Mouse (Mus musculus) neural tube, embryonic 11.5 days (tissue): ENCODE data around the gene Pltp. TPM values are rescaled to one million over a fixed set of nuclear protein-coding genes. Genes with fewer than 3 reads are reported as not detected.
"Not testable (repeated sequence)": the region's sequence is repeated elsewhere in the genome, so short reads cannot be mapped to it uniquely, and the experiment has no call there.

ENCODE experiments used
- ATAC-seq: fragments of 200-750 bp; cut with Nextera tagmentation; 2 replicates; pipeline ENCODE4 v1.8.0; 2017; ENCODE audit warnings: moderate number of reproducible peaks, mild to moderate bottlenecking, moderate TSS enrichment, moderate library complexity; ENCODE audit not compliant: insufficient read depth, low FRiP score, low TSS enrichment
- DNase-seq: peaks from one replicate; pipeline ENCODE4 v3.0.0-alpha.2; 2015; ENCODE audit warnings: low spot score
- H3K27ac ChIP-seq: fragments of 300-500 bp; sonication (generic); 2 replicates; pipeline ENCODE4 v1.5.1; 2014; ENCODE audit warnings: low read depth, mild to moderate bottlenecking, low read length
- H3K27me3 ChIP-seq: fragments of 300-500 bp; sonication (generic); 2 replicates; pipeline ENCODE4 v1.6.1; 2014; ENCODE audit warnings: mild to moderate bottlenecking, low read length, mixed read lengths; ENCODE audit not compliant: control insufficient read depth, insufficient read depth
- H3K36me3 ChIP-seq: fragments of 300-500 bp; sonication (generic); 2 replicates; pipeline ENCODE4 v1.6.1; 2014; ENCODE audit warnings: mild to moderate bottlenecking, low read length, moderate library complexity, mixed read lengths; ENCODE audit not compliant: control insufficient read depth, insufficient read depth
- H3K4me1 ChIP-seq: fragments of 300-500 bp; sonication (generic); 2 replicates; pipeline ENCODE4 v1.6.1; 2014; ENCODE audit warnings: low read length, mixed read lengths; ENCODE audit not compliant: control insufficient read depth, insufficient read depth
- H3K4me2 ChIP-seq: fragments of 300-500 bp; sonication (generic); 2 replicates; pipeline ENCODE4 v1.6.1; 2014; ENCODE audit warnings: low read depth, mild to moderate bottlenecking, moderate library complexity
- H3K4me3 ChIP-seq: fragments of 300-500 bp; sonication (generic); 2 replicates; pipeline ENCODE4 v1.5.1; 2014; ENCODE audit warnings: low read depth, low read length
- H3K9ac ChIP-seq: fragments of 300-500 bp; sonication (generic); 2 replicates; pipeline ENCODE4 v1.6.1; 2014; ENCODE audit warnings: mild to moderate bottlenecking, low read length
- H3K9me3 ChIP-seq: fragments of 300-500 bp; sonication (generic); 2 replicates; pipeline ENCODE4 v1.6.1; 2016; ENCODE audit warnings: low read length; ENCODE audit not compliant: control insufficient read depth
- WGBS: fragments of 180-500 bp; shearing (Covaris S2); extraction: QIAGEN DNeasy Blood & Tissue Kit; methylation state at CpG from one replicate; pipeline ENCODE4 v1.1.7; 2014; 5-methylcytosine and 5-hydroxymethylcytosine counted together
- polyA plus RNA-seq: library from polyadenylated mRNA; unstranded; fragments of >200 nt; fragmentation: Nextera tagmentation; extraction: Ambion mirVana; gene quantifications from 2 replicates; pipeline ENCODE4 v1.2.1, GENCODE M21; 2014

Pltp gene
- polyA plus RNA-seq, 1 experiment from 2014 or later = 58.4 TPM

DNA sequence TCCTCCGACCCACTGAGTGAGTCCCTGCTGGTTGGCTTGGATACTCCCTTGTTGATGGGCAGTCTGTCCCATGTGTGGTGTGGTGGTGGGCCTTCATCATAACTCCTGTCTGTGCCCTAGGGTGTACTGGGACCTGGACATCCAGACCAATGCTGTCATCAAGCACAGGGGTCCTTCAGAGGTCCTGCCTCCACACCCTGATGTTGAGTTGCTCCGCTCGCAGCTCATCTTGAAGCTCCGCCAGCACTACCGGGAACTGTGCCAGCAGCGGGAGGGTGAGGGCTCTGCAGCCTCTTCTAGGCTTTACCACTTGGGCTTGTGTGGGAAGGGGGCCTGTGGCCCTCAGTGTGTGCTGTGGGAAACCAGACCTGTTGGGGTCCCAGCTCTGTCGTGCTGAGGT, 28.3 kb upstream of the Pltp start:
- Histone ChIP-seq H3K9ac (no peak overlapping the region), H3K36me3 (peaks cover 31% of the 10 kb centered on the region), H3K27ac (no peak overlapping the region), H3K9me3 (no peaks in the 10 kb centered on the region), H3K4me3 (no peak overlapping the region), H3K4me1 (peaks cover under 1% of the 10 kb centered on the region; the same call in 1 of the 2 replicates), H3K27me3 (no peaks in the 10 kb centered on the region), H3K4me2 (no peak overlapping the region)
- ATAC-seq (no peak), DNase-seq (no peak)
- WGBS = 93% methylated on average over 7 of the region's 7 CpGs

DNA sequence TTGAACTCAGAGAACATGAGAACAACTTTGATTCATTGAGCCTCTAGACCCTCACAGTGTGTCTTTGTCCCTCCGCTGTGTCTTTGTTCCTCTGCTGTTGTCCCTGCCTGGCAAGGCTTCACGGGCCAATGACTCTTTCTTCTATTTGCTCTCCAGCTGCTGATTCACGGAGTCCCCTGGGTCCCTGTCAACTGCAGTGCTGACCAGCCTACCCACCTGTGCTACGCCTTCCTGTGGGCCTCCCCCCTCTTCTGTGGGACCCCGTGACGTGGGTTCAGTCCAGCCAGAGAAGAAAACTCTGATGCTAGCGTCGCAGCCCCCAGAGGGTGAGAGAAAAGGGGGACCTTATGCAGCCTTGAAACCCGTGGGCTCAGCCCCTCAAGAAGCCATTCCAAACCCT, 25.1 kb upstream of the Pltp start:
- Histone ChIP-seq H3K27ac (0 out of 2 replicates have a peak overlapping the region, but pooled peaks have one; percentile 72), H3K9me3 (no peaks in the 10 kb centered on the region), H3K9ac (no peak overlapping the region), H3K36me3 (peaks cover 12% of the 10 kb centered on the region), H3K4me1 (peaks cover 11% of the 10 kb centered on the region), H3K4me3 (no peak overlapping the region), H3K27me3 (no peaks in the 10 kb centered on the region), H3K4me2 (no peak overlapping the region)
- WGBS = 50% methylated on average over 9 of the region's 9 CpGs
- ATAC-seq (no peak), DNase-seq (peak; percentile 60)

GRCm38 (mm10) chr2:164879568-164880277, 22.2 kb upstream of the Pltp start:
- peak overlapping the region; percentile 82 for H3K4me2 ChIP-seq
- peak; percentile 97 for DNase-seq
- peak; percentile 80 for ATAC-seq
- peak overlapping the region; percentile 100 for H3K27ac ChIP-seq
- no peaks in the 10 kb centered on the region for H3K27me3 ChIP-seq
- H3K36me3 ChIP-seq = peaks cover 2% of the 10 kb centered on the region; the same call in 1 of the 2 replicates
- peak overlapping the region; percentile 94 for H3K4me3 ChIP-seq
- under 1% methylated on average over 45 of the region's 72 CpGs for WGBS
- H3K9ac ChIP-seq = peak overlapping the region; percentile 100
- H3K4me1 ChIP-seq = peaks cover 11% of the 10 kb centered on the region
- H3K9me3 ChIP-seq = no peaks in the 10 kb centered on the region

- H3K4me1 ChIP-seq = peaks cover 14% of the 10 kb centered on the region
- H3K36me3 ChIP-seq = peaks cover under 1% of the 10 kb centered on the region; the same call in 1 of the 2 replicates
- DNase-seq = peak; percentile 95
- H3K9ac ChIP-seq = peak within 1 kb of the TSS; percentile 100
- no peaks in the 10 kb centered on the region for H3K9me3 ChIP-seq
- peak within 1 kb of the TSS; percentile 94 for H3K4me3 ChIP-seq
- peak within 1 kb of the TSS; percentile 100 for H3K27ac ChIP-seq
- WGBS = 0% methylated on average over 39 of the region's 40 CpGs
- H3K4me2 ChIP-seq = peak within 1 kb of the TSS; percentile 82
- no peaks in the 10 kb centered on the region for H3K27me3 ChIP-seq
- peak; percentile 78 for ATAC-seq
Observed at GRCm38 (mm10) chr2:164879228-164879567, 21.7 kb upstream of the Pltp start, which contains the start of gene Pcif1. Pcif1 (plus strand) TSS chr2:164879304.

- 1% methylated on average over 28 of the region's 28 CpGs for WGBS
- ATAC-seq = peak; percentile 61
- H3K36me3 ChIP-seq = no peaks in the 10 kb centered on the region
Observed at GRCm38 (mm10) chr2:164878509-164879227, 21.2 kb upstream of the Pltp start.

DNA sequence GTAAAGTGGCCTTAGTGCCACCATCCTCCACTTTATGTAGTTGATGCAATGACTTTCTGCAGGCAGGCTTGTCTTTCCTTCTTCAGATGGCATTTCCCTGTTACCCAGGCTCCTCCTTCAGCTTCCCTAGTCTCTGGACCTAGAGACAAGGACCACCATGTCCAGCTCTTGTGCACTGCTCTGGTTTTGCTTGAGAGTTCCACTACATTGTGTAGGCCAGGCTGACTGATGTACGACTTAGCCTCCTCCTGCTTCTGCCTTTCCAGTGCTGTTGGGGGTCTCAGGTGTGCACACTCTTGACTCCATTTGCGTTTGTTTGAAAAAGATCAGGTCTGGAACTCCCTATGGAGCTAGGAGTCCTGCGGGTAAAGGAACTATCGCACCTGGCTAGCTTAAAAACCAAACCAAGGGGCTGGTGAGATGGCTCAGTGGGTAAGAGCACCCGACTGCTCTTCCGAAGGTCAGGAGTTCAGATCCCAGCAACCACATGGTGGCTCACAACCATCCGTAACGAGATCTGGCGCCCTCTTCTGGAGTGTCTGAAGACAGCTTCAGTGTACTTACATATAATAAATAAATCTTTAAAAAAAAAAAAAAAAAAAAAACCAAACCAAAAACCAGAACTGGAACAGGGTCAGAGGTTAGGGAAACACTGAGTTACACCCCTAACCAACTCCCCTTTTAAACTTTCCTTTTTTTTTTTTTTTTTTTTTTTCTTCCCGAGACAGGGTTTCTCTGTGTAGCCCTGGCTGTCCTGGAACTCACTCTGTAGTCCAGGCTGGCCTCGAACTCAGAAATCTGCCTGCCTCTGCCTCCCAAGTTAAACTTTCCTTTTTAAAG, 20.1 kb upstream of the Pltp start:
- peak overlapping the region; percentile 82 for H3K4me2 ChIP-seq
- ATAC-seq, H3K9ac ChIP-seq, DNase-seq, H3K27me3 ChIP-seq, H3K36me3 ChIP-seq, H3K9me3 ChIP-seq, H3K4me3 ChIP-seq, H3K27ac ChIP-seq: not testable (repeated sequence)
- peaks cover 16% of the 10 kb centered on the region for H3K4me1 ChIP-seq
- WGBS = 75% methylated on average over 11 of the region's 11 CpGs

More at GRCm38 (mm10) chr2:164878509-164879227, 21.2 kb upstream of the Pltp start:
- DNase-seq = peak; percentile 52
- H3K9ac ChIP-seq = peak overlapping the region; percentile 100
- peaks cover 16% of the 10 kb centered on the region for H3K4me1 ChIP-seq
- peak overlapping the region; percentile 94 for H3K4me3 ChIP-seq
- no peaks in the 10 kb centered on the region for H3K9me3 ChIP-seq
- peak overlapping the region; percentile 82 for H3K4me2 ChIP-seq
- peak overlapping the region; percentile 100 for H3K27ac ChIP-seq
- H3K27me3 ChIP-seq = no peaks in the 10 kb centered on the region

- not testable (repeated sequence) for DNase-seq, H3K27me3 ChIP-seq, H3K9ac ChIP-seq, H3K4me2 ChIP-seq, ATAC-seq, H3K9me3 ChIP-seq, H3K4me3 ChIP-seq, H3K36me3 ChIP-seq, H3K27ac ChIP-seq
- peaks cover 14% of the 10 kb centered on the region for H3K4me1 ChIP-seq
- WGBS = 53% methylated on average over 2 of the region's 2 CpGs
Observed at GRCm38 (mm10) chr2:164875648-164876047, 18.1 kb upstream of the Pltp start.

DNA sequence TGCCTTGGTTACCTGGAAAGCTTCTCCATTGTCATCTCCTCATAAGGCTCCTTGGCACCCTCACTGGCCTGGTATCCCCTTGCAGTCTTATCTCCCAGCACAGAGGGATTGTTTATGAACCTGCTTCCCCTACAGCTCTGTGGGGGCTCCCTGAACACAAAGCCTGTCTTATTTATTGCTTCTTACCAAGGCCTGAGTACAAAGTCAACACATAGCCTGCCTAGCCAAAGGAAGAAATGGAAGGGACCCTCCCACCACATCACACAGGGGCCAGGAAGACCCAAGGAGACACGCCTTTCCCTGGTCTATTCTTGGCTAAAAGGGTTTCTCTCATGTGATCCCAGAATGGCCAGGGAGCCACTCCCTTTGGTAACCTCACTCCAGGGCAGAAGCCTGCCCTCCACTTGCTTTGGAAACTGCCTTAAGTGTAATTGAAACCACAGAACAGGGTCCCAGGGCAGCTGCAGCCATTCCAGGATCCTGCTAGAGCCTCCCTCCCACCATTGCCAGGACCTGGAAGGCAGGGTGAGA, 16.8 kb upstream of the Pltp start:
- WGBS = 8% methylated on average over 1 of the region's 1 CpGs
- Histone ChIP-seq H3K27ac (0 out of 2 replicates have a peak overlapping the region, but pooled peaks have one; percentile 44), H3K27me3 (no peaks in the 10 kb centered on the region), H3K9ac (no peak overlapping the region), H3K36me3 (no peaks in the 10 kb centered on the region), H3K4me2 (no peak overlapping the region), H3K9me3 (no peaks in the 10 kb centered on the region), H3K4me3 (no peak overlapping the region), H3K4me1 (peaks cover 9% of the 10 kb centered on the region; the same call in 1 of the 2 replicates)
- no peak for DNase-seq
- ATAC-seq = no peak
